Mouse (Mus musculus): Measurements from ENCODE around the gene Jam2.

- no peak for TF ChIP-seq CTCF (IDR thresholded peaks at IDR 0.05; ENCODE audit: borderline replicate concordance, control insufficient read depth, extremely low read depth, insufficient read depth, low read length, poor library complexity)
- no peak for TF ChIP-seq POLR2A (IDR thresholded peaks at IDR 0.05; ENCODE audit: control insufficient read depth, extremely low read depth, insufficient read depth, low read length, poor library complexity)
Observed at GRCm38 (mm10) chr16:84807874-84808273, 34.0 kb downstream of the Jam2 start.

Measured in thymus, adult 2 months (tissue).